Mouse (Mus musculus) embryonic stem cell, embryonic (primary cell): ENCODE results near the gene Chrm3.
"Not testable (repeated sequence)": the region's sequence is repeated elsewhere in the genome, so short reads cannot be mapped to it uniquely, and the experiment has no call there.

ENCODE experiments used
- CTCF ChIA-PET, 4 experiments: fragments of 300-600 bp in 2 of 4; fragments of 350-600 bp in 2 of 4; sonication (Branson Sonifier 250); formaldehyde crosslinking; loops; one replicate each; lab custom pipeline; 2022; ENCODE audit warnings: inconsistent platforms in 2 of 4; lab: Charles Lee
- POLR2A ChIA-PET, 4 experiments: fragments of 300-600 bp in 2 of 4; fragments of 350-600 bp in 2 of 4; sonication (Branson Sonifier 250); formaldehyde crosslinking; loops; one replicate each; lab custom pipeline; 2022; ENCODE audit warnings: antibody characterized with exemption in 4 of 4, inconsistent platforms in 1 of 4; lab: Charles Lee

The Chrm3 gene

DNA sequence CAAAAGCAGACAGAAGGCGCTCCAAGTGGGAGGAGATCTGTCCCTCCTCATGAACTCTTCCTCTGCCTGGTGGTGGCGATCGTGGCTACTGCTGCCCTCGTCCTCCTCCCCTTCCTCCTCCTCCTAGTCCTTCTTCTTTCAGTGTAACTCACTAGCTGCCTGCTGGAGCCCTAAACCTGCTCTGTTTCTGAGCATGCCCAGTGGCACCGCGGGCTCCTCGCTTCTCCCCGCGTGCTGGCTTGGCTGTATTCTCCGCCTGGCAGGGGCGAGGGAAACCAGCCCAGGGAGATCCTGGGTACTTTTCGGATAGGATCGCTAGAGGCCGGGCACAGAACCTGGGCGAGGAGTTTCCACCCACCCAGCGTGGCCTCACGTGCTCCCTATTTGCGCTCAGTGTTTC, at the start of gene Chrm3:
Chrm3 (minus strand) TSS at position 71 of the 400 bp plus-strand sequence.
- CTCF ChIA-PET: interaction anchor here in 1 of 4 experiments (0.8 kb wide), 1 partner anchor 330 kb away, joined by 5 read pairs; no protein-coding TSS in a partner anchor

DNA sequence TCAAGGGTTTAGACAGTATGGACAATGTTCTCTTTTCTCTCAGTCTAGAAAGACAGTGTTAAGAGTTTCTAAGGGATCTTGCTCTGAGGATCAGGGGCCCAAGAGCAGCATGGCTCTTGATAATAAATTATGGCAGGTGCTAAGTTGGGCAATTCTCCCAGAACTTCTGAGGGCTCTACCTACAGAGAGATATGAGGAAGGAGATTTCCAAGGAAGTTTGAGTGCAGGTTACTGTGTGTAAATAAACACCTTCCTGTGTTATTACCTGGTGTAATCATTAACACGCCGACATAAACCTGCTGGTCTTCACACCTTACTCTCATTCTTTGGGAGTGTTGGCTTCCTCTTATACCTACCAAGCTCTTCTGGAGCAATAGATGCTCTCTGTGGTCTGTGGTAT, 33.7 kb upstream of the Chrm3 start:
- POLR2A ChIA-PET: no interaction called here
- CTCF ChIA-PET: no interaction called here

More for the DNA sequence above, at the start of gene Chrm3:
- POLR2A ChIA-PET: no interaction called here

DNA sequence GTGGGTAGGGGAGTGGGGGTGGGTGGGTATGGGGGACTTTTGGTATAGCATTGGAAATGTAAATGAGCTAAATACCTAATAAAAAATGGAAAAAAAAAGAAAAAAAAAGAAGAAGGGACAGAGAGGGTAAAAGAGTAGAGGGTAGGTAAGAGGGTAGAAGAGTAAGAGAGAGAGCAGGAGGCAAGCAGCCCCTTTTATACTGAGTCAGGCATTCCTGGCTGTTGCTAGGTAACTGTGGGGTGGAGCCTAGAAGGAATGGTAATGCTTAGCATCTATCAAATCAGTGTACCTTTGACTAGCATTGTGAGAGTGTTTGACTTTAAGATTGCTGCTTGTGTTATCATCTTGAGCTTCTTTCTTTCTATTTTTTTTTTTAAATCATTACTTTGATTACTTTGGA, 14.8 kb upstream of the Chrm3 start:
- CTCF ChIA-PET, POLR2A ChIA-PET: not testable (repeated sequence)

DNA sequence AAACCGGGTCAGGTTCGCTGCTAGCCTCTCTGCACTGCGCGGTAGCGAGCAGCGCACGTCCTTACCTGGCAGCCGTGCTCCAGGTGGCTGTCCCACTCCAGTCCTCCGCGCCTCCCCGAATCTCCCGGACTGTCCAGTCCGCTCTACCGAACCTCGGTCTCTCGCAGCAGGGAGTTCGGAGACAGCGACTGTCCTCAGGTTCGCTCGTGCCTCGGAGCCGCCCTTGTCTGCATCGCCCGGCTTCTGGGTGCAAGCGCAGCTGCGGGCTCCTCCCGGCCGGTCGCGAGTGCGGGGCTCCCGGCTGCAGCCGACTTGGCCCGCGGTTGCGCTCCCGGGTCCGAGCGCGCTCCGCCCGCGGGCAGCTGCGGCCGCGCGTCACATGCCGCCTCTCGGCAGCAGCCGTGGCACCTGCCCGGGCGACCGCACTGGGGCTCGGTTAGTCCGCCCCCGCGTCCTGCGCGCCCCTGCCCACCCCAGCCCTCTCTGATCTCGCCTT, 400 bp downstream of the Chrm3 start:
- ChIA-PET CTCF (interaction anchor here in 1 of 4 experiments (0.8 kb wide), 1 partner anchor 329 kb away, joined by 5 read pairs; no protein-coding TSS in a partner anchor), POLR2A (no interaction called here)

DNA sequence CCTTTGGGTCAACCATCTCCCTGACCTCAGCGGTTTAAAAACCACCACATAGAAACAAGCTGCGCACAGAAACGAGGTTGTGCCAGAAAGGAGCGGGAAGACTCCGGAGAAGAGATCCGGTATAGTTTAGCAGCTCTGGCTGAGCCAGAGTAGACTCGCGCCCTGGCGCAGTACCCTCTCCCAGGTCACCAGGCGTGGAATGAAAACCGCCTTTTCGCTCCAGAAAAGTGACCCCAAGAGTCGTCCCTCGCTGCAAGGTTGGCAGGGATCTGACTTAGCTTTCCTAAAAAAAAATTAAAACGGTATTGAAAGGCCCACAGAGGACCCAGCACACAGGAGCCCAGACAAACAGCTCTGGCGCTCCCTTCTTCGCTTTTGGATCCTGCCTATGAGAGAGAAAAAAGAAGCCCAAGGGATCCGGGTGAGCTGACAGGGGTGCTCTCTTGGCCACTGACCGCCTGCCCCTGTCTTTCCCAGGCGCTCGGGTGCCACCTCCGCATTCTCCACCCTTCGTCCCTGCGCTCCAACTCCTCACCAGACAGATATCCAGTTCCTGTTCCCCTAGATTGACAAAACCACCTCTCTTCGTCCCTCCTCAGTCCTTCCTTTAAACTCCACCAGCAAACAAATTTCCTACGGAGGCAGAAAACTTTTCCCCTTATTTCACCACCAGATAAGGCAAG, 990 bp downstream of the Chrm3 start:
- CTCF ChIA-PET: interaction anchor here in 1 of 4 experiments (0.8 kb wide), 1 partner anchor 329 kb away, joined by 5 read pairs; no protein-coding TSS in a partner anchor
- POLR2A ChIA-PET: interaction anchor here in 1 of 4 experiments (0.6 kb wide), 1 partner anchor 1156 kb away, joined by 5 read pairs; no protein-coding TSS in a partner anchor

DNA sequence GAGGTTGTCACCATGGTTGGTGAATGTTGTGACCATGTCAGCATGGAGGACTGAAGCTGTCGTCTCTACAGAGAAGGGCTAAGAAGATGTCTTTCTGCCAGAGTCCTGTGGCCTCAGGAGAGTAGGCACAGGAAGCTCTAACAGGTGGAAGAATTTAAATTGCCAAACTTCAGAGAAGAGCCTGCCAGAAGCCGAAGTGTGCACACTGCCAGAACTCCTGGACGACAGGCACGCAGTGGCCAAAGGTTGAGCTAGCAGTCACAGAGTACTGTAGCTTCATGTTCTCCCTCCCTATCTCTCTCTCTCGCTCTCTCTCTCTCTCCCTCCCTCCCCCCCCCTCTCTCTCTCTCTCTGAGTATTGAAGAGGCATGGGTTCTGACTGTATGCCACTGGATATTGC, 4.9 kb downstream of the Chrm3 start:
- POLR2A ChIA-PET: no interaction called here
- CTCF ChIA-PET: no interaction called here

DNA sequence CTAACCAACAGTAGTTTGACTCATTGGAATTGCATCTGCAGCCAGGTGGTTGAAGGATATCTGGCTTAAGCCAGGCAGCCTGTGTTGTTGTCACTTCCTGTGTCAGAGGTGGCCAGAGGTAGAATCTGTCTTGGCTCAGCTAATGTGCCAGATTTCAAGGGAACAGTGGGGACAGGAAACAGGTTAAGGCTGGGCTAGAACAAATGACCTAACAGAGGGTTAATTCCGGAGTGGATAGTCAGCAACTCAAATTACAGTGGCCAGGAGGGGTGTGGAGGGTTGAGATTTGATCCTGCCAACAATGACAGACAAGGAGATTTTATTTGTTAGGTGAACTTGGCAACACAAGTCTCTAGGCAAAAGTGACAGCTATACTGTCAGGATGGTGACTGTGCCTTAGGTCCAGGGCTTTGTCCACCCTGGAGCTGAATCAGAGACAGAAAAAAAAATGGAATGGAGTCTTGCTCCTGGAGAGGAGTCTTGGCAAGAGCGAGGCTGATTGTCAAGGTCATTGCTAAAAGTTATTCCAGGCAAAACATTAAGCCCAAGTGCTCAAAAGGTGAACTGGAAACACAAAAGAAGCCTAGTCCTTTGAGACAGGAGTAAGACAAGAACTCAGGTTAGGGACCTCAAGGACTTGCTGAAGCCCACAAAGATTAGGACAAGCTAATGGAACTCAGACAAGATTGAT, 5.6 kb downstream of the Chrm3 start:
- ChIA-PET CTCF (interaction anchor here in 1 of 4 experiments (0.5 kb wide), 1 partner anchor 9 kb away, joined by 6 read pairs; no protein-coding TSS in a partner anchor), POLR2A (no interaction called here)

DNA sequence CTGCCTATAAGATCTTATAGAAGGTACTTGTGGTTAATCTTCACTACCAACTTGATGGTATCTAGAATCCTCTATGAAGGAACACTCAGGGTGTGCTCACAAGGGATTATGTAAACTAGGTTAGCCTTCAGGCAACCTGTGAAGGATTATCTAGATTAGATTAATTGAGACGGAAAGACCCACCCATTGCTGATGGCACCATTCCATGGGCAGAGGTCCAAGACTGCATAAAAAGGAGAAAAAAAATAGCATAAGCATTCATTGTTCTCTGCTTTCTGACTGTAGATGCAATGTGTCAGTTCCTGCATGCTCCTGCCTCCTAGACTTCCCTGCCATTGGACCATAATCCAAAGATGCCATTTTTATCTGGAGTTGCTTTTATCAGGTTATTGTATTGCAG, 8.5 kb downstream of the Chrm3 start:
- CTCF ChIA-PET: no interaction called here
- POLR2A ChIA-PET: no interaction called here

DNA sequence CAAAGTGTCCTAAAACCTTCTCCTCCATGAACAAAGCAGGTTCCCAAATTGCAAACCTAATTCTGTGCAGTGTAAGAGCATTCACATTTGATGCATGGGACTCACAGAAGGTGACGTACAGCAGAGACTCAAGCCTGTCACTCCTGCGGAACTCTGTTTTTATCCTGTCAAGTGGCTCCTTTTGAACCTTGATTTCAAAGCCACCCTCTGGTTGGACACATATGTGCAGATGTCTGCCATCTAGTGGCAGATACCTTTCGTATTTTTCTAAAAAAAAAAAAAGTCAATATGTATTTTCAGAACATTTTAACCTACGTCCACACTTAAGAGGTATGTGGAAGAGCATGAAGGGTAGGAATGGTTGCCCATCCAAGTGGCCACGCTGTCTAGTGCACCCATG, 16.3 kb downstream of the Chrm3 start:
- ChIA-PET POLR2A (no interaction called here), CTCF (interaction anchor here in 2 of 4 experiments (0.6 to 1.4 kb wide), 2 partner anchors 462 kb away, joined by 3 to 4 read pairs; no protein-coding TSS in a partner anchor)

DNA sequence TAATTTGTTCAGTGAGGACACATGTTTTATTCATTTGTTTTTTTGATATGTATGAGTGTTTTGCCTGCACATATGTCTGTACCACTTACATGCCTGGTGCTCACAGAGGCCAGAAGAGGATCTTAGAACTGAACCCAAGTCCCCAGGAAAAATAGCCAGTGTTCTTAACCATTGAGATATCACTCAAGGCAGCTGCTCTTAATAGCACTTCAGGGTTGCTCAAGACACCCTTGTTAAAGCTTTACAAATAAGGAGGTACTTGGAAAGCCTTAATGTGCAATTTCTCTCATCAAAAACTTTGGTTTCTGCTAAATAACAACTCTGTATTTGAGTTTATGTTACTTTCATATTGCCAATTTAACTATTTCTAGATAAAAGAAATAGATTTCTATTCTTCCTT, 25.1 kb downstream of the Chrm3 start:
- POLR2A ChIA-PET: no interaction called here
- CTCF ChIA-PET: interaction anchor here in 1 of 4 experiments (0.6 kb wide), 1 partner anchor 10 kb away, joined by 3 read pairs; no protein-coding TSS in a partner anchor

DNA sequence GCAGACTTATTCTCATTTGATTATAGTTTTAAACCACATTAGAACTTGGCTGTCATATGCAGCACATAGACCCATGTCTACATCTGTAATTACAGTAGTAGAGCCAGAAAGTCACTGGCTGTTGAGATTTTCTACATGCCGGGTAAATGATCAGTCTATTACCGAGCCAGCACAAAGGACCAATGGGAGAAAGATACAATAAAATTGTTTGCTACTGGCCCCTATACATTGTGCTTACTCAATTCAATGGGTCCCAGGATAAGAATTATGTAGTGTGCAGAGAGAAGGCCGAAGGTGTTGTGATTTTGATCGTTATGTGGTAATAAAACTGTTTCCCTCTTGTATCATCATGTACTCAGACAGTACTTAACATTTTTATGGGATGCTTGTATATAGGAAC, 27.9 kb downstream of the Chrm3 start:
- POLR2A ChIA-PET: no interaction called here
- CTCF ChIA-PET: interaction anchor here in 1 of 4 experiments (0.6 kb wide), 1 partner anchor 429 kb away, joined by 4 read pairs; no protein-coding TSS in a partner anchor

DNA sequence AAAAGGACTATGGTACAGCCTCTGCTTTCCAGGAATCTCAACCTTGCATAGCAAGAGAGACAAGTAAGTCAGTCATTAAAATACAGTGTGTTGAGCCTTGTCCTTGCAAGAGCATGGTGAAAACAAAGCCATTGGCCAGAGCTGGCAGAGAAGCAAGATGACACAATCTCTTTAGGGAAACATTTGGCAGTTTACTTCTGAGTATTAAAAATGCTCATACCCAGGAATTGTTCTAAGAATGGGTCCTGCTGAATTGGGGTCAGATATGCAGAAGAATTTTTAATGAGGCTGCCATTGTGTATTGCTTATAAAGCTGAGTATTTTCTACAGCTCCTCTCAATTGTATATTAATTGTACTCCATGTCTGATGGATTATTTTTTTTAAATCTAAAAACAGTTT, 50.8 kb downstream of the Chrm3 start:
- ChIA-PET POLR2A (no interaction called here), CTCF (no interaction called here)

DNA sequence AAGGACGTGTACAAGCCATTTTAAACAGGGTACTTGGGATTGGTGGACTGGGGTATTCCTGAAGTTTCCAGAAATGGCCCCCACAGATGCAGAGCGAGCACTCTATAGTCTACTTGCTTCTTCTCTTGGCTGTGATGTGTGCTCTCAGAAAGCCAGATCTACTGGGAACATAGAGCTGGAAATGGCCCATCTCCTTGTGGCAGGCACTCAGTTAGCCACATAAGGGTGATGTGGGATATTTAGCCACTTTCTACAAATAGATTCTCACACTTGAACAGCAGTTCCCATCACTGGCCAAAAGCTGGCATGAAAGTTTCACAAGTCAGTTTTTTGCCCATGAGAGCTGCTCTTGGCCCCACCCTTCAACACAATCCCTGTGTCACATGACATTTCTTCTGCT, 65.5 kb downstream of the Chrm3 start:
- ChIA-PET POLR2A (no interaction called here), CTCF (no interaction called here)

DNA sequence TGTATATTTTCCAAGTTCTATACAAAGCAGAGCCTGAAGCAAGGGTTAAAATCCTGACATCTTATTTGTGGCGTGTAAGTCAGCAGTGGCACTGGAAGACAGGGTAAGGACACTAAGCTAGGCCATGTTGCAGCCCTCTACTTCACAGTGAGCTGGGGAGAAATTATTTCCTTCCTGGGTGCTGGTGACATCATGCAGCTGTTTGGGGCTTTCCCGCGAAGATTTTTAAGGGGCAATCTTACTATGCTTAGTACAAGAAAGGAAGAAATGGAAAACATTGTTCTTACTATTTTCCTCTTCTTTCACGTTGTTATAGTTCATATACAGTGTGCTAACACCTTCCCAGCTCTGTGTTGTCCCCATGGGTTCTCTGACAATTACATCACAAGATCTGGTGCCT, 76.3 kb downstream of the Chrm3 start:
- CTCF ChIA-PET: no interaction called here

DNA sequence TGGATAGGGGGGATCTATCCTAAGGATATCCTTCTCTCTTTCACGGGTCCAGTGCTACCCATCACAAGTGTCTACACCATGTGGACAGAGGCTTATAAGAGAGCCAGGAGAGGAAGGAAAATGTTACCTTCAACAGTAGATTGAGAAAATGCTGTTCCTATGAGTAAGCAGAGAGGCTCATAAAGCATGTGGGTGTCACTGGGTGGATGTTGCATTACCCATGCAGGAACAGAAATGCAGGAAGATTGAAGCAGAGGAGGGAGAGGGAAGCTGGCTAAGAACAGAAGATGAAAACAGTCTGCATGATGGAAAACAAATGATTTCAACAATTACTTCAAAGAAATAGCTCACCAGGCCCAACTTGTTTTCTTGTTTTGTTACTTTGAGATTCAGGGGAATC, 85.7 kb downstream of the Chrm3 start:
- CTCF ChIA-PET: no interaction called here
- POLR2A ChIA-PET: no interaction called here

More for the DNA sequence above, 76.3 kb downstream of the Chrm3 start:
- POLR2A ChIA-PET: no interaction called here

DNA sequence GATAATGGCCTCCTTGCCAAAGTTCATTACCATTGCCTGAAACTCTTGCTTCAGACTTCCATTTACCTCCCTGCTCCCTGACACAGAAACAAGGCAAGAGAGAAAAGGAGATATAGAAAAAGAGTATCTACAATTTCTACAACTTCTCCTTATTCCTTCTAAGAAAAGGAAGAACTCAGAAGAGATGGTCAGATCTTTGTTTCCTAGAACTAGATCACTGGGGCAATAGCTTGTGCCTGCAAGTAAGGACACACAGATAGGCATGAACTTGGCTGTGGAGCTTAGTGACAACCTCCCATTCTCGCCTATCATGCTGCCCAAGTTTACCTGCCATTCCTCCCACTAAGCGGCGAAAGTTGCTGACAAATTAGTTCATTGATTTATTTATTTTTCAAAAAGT, 96.9 kb downstream of the Chrm3 start:
- POLR2A ChIA-PET: no interaction called here
- CTCF ChIA-PET: interaction anchor here in 1 of 4 experiments (0.6 kb wide), 1 partner anchor 8 kb away, joined by 6 read pairs; no protein-coding TSS in a partner anchor

DNA sequence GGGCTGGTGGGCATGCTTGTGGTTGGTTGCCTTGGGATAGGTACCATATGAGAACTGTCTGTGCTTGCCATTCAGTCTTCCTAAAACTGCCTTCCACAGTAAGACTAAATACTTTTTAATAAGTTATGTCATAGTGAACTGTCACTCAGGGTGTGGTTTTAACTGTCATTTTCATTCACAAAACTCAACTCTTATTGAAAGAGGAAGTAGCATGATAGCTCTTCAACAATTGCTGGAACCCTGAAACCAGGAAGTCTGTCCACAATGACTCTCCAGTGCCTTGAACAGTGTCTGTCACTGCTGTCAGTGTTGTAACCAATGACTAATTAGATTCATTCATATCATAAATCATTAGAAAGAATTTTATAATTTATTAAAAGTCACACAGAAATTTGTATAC, 107.6 kb downstream of the Chrm3 start:
- ChIA-PET POLR2A (no interaction called here), CTCF (interaction anchor here in 1 of 4 experiments (0.6 kb wide), 1 partner anchor 1769 kb away, joined by 3 read pairs; no protein-coding TSS in a partner anchor)

DNA sequence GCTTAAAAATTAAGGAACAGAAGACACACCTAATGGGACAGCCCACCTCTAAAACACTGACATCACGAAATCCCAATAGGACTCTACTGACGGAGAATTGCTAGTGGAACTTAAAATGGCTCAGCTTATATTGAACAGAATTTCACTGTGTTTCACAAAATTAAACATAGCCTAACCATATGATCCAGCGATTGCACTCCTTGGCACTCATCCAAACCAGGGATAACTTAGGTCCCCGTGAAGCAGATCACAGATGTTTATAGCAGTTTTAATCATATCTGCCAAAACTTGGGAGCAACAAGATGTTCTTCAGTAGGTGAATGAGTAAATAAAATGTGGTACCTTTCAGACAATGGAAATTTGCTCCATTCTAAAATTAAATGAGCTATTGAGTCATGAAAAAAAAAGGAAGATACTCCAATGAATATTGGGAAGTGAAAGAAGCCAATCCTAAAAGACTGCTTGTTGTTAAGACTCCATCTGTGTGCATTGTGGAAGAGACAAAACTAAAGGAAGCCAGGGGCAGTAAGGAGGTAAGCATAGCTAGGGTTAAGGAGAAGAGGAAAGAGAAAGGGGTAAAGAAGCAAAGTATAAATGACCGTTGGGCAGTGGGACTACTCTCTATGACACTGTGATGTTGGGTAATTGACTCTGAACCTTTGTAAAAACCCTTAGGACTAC, 109.0 kb downstream of the Chrm3 start:
- ChIA-PET CTCF (no interaction called here), POLR2A (no interaction called here)

DNA sequence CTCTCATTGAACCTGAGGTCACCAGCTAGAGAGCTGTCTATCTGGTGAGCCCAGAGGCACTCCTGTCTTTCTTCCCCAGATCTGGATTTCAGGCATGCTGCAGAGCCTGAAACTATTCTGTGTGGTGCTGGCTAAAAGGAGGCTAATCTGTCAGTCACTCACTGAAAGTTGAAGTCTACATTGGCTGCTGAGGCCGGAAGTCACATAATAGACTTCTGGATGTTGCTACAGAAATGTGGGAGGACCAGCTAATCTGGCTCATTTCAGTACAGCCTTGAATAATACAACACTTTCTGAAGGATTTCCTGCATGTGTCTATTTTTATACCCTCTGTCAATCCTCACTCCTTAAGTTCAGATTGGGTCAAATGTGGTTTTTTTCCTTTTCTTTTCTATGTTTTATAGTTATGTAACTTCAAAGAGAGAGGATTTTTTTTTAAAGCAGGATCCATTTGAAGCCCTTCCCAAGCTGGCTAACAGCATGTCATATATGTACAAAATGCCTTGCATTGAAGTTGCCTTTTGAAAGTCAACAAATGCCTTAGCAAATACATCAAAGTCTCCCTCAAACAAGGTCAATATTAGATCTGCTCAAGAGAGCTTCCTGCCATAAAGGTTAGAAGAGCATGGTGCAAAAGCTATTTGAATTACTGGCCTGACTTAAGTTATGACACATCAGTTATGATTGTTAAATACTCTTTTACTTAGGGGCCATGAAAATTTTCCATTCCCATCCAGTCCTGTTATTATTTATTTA, 116.2 kb downstream of the Chrm3 start:
- ChIA-PET POLR2A (no interaction called here), CTCF (no interaction called here)
